Mouse (Mus musculus) hindbrain, postnatal 0 days (tissue): ENCODE measurements at regions not wholly inside any gene's neighbourhood (a gene's known extent, or its start where the extent isn't known, plus 50 kb on each side); places are given as distances from the start of the nearest gene placed in this dataset.
A peak's percentile ranks its signal among the peaks of the same experiment; 100 is the strongest.

Experiments
- ATAC-seq: fragments of 200-750 bp; cut with Nextera tagmentation; 2 replicates; pipeline ENCODE4 v1.8.0; 2017; ENCODE audit warnings: mild to moderate bottlenecking, moderate TSS enrichment, moderate library complexity
- DNase-seq: peaks from one replicate; pipeline ENCODE4 v3.0.0-alpha.2; 2015; ENCODE audit warnings: low spot score
- H3K27ac ChIP-seq: fragments of 300-500 bp; sonication (generic); 2 replicates; pipeline ENCODE4 v1.5.1; 2014; ENCODE audit warnings: mild to moderate bottlenecking
- H3K27me3 ChIP-seq: fragments of 300-500 bp; sonication (generic); 2 replicates; pipeline ENCODE4 v1.6.1; 2014; ENCODE audit warnings: low read length, mixed read lengths; ENCODE audit not compliant: insufficient read depth
- H3K36me3 ChIP-seq: fragments of 300-500 bp; sonication (generic); 2 replicates; pipeline ENCODE4 v1.6.1; 2014; ENCODE audit warnings: low read length, mixed read lengths; ENCODE audit not compliant: insufficient read depth
- H3K4me1 ChIP-seq: fragments of 300-500 bp; sonication (generic); 2 replicates; pipeline ENCODE4 v1.6.1; 2014; ENCODE audit warnings: antibody characterized with exemption, low read length, mixed read lengths; ENCODE audit not compliant: insufficient read depth
- H3K4me2 ChIP-seq: fragments of 300-500 bp; sonication (generic); 2 replicates; pipeline ENCODE4 v1.6.1; 2014; ENCODE audit warnings: low read depth, mild to moderate bottlenecking, low read length, moderate library complexity, mixed read lengths
- H3K4me3 ChIP-seq: fragments of 300-500 bp; sonication (generic); 2 replicates; pipeline ENCODE4 v1.5.1; 2014; ENCODE audit warnings: low read length
- H3K9ac ChIP-seq: fragments of 300-500 bp; sonication (generic); replicated peaks from 2 replicates; pipeline ENCODE4 v1.6.1; 2014; ENCODE audit warnings: mild to moderate bottlenecking, low read length, moderate library complexity, mixed read lengths
- H3K9me3 ChIP-seq: fragments of 300-500 bp; sonication (generic); 2 replicates; pipeline ENCODE4 v1.6.1; 2016; ENCODE audit warnings: low read length, mixed read lengths
- CTCF ChIP-seq: IDR thresholded peaks from 2 replicates; pipeline ENCODE4 v1.5.1; 2016; ENCODE audit warnings: antibody characterized with exemption, control low read depth, low read depth
- WGBS: fragments of 180-500 bp; shearing (Covaris S2); extraction: QIAGEN DNeasy Blood & Tissue Kit; methylation state at CpG from one replicate; pipeline ENCODE4 v1.1.7; 2014; 5-methylcytosine and 5-hydroxymethylcytosine counted together

DNA sequence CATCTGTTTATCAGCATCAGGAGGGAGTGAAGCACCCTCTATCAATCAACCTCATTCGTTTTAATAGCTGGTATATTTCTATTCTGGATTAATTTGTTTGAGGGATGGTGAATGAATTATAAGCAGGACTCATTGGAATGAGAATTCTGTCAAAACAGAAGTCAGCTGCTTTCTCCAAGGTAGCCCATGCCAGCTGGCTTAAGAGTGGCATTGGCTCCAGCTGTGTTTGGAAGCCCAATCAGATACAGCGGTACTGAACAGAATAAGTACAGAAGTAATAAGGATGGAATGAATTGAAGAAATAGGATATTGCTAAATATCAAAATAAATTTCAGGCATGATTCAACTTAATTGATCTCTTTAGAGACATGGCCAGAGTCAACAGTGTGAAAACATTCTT is 1292.2 kb upstream of the G6pd2 start:
- Histone ChIP-seq H3K4me2 (no peak overlapping the region), H3K4me1 (no peaks in the 10 kb centered on the region), H3K36me3 (no peaks in the 10 kb centered on the region), H3K27ac (no peak overlapping the region), H3K4me3 (no peak overlapping the region), H3K9ac (no peak overlapping the region), H3K27me3 (no peaks in the 10 kb centered on the region), H3K9me3 (no peaks in the 10 kb centered on the region)
- DNase-seq (peak; percentile 1), ATAC-seq (no peak)
- 76% methylated on average over 2 of the region's 2 CpGs for WGBS
- no peak for TF ChIP-seq CTCF
